Mouse (Mus musculus) kidney, adult 8-10 months (tissue): ENCODE results near the gene Atp6v1e1.
A peak's percentile ranks its signal among the peaks of the same experiment; 100 is the strongest.
"Not testable (repeated sequence)": the region's sequence is repeated elsewhere in the genome, so short reads cannot be mapped to it uniquely, and the experiment has no call there.

Experiments used
- DNase-seq, 2 experiments: peaks; one replicate each; pipeline ENCODE4 v3.0.0; 2022

Gene Atp6v1e1

GRCm38 (mm10) chr6:120822307-120822928 lies at the start of gene Atp6v1e1:
Gene Atp6v1e1 (minus strand): TSS chr6:120822793.
- DNase-seq = peak; percentile 94 to 96

DNA sequence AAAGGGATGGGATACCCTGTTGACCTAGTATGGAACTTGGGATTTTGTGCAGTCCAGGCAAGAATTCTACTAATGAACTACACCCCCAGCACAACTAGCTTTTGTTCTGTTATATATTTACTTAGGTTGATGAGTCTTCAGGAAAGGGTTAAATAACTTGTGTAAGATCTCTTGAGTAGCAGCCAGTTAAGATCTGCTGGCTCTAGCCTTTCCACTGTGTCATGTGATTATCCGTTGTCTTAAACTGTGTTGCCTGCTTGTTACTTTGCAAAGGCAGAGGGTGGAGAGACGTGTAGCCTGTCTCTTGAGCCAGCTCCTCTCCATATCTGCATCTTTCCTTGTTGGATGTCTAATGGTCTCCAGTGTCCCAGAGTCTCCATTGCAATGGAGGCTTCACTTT lies 48.7 kb upstream of the Atp6v1e1 start:
- peak; percentile 50 to 64 for DNase-seq

GRCm38 (mm10) chr6:120868824-120869223 lies 46.2 kb upstream of the Atp6v1e1 start:
- DNase-seq = no peak

GRCm38 (mm10) chr6:120866051-120866814 lies 43.6 kb upstream of the Atp6v1e1 start:
- no peak for DNase-seq

DNA sequence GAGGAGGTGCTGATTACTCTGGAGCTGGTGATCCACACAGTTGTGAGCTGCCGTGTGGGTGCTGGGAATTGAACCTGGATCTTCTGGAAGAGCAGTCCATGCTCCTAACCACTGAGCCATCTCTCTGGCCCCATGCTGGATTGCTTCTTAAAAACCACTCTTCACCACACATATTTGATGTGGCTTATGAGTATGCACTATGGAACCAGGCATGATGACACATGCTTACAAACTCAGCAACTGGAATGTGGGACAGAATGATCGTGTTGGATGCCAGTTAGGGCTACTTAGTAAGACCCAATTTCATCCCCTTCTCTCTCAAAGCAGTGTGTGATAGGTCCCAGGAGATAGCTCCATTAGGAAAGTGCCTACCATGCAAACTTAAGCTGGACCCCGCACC lies 37.5 kb upstream of the Atp6v1e1 start:
- no peak for DNase-seq

DNA sequence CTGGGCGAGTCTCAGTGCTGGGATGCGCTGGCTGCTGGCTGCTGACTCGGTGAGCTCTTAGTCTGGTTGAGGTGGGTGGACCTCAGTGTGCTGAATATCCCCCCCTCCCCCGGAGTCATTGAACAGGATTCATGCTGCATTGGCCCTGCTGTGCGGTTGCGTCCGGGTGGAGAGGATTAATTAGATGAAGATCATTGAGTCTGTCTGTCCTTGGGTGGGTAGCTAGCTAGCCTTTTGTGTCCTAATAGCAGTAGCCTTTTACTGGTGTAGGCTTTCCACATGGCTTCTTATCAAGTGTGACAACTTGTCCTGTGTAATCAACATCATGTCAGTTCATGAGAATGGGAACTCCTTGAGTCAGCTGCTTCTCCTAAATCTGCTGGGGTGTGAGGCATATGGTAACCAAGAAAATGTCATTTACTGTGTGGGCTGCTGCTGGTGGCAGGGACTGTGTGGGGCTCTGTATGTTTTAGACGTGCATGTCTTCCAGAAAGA lies 35.7 kb upstream of the Atp6v1e1 start:
- no peak for DNase-seq

DNA sequence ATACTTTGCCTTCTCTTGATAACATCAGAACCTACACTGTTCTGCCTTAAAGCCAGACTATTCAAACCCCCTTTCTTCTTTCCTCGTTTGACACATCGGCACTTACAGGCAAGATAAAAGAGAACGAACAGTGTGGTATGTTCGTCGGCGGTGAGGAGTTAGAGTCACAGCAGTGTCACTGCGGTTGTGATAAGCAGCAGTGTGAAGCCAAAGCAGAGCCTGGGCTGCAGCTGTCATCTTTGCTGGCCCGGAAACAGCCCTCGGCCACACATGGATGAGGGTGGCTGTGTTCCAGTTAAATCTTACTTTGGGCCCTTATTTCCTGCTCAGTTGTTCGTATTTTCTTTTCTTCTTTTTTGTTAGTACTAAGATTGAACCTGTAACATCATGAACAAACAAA lies 31.8 kb upstream of the Atp6v1e1 start:
- no peak for DNase-seq

GRCm38 (mm10) chr6:120850720-120851119 lies 28.1 kb upstream of the Atp6v1e1 start:
- DNase-seq = not testable (repeated sequence)

- no peak for DNase-seq
Measured at GRCm38 (mm10) chr6:120841754-120842153, 19.2 kb upstream of the Atp6v1e1 start.

GRCm38 (mm10) chr6:120840258-120840657 lies 17.7 kb upstream of the Atp6v1e1 start:
- no peak for DNase-seq

DNA sequence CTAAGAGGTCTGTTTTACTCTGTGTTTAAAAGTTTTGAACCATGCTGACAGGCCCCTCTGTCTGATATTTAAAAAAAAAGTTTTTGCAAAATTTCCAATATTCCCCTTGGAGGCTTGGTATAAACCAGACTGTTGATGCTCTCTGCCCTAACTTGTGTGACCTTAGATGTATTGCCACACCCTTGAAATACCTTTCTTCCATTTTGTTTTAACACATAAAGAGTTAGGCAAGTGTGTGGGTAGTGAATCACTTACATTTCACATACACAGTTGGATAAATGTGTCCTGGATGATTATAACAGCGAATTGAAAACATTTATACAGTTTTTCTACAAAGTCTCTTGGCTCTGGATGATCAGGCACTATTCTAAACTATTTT lies 14.5 kb upstream of the Atp6v1e1 start:
- no peak for DNase-seq

DNA sequence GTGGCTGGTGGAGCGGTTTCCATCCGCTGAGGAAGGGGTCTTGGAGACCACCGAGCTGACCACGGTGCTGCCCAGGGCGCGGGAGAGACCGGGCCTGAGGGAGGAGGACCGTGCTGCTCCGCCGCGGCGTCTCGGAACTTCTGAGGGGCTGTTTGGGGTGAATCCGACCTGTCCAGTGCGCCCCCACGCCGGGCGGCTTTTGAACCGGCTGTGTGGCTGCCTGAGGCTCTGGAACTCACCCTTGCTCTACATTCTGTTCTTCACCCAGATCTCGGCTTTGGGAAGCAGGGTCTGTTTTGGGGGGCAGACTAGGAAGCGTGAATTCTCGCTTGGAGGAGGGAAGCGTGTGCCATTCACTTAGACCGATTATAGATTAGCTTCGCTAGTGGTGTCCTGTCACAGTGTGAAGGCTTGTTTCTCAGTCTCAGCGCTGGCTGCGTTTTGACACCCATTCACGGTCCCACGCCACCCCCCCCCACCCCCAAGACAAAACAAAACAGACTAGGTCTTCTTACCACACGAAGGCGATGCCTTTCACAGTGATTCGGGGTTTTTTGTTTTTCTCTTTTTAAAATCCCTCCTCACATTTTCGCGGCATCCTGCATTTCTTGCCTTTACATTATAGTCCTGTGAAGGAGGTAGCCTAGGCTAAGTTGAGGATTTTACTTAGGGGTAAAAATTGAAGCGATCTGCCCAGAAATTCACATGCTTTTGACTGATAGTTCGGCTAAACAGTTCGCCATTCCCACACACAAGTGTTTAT lies 14.0 kb upstream of the Atp6v1e1 start:
- DNase-seq = peak in 1 of 2 experiments; percentile 41

DNA sequence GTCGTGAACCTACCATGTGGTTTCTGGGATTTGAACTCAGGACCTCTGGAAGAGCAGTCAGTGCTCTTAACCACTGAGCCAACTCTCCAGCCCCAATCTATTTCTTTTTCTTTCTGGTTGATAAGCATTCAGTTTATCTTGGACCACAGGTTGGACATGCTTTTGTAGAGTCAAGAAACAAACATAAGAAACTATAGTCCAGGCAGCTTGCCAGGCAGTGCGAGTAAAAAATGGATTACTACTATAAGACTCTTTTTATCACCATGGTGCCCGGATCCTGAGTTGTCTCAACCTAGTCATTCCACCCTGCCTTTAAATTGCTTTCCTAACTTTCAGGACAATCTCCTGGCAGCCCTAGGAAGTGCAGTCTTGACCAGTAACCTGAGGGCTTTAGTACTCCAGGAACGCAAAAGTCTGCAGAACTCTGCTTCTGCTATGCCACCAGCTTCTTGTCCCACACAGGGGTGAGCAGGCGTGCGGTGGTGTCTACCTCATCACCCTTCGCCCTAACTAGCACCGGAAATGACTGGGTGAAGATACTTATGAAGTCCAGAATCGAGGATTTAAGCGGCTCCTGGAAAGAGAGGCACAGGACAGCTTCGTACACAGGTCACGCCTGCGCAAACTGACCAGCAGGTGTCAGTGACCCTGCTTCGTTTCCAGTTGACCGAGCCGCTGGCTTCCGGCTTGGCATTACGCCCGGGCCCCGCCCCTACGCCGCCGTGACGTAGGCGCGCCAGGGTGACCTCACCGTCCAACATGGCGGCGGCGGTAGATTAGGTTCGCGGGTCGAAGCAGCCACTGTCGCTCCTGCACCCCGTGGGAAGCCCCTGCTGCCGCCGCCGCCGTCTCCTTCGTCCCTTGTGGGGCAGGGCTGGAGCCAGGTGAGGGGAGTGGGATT lies 13.1 kb upstream of the Atp6v1e1 start, which contains the start of gene Bcl2l13:
Gene Bcl2l13, plus strand, starts transcription at position 739 of the 901 bp plus-strand sequence.
- peak; percentile 95 to 98 for DNase-seq

GRCm38 (mm10) chr6:120834766-120835321 lies 12.3 kb upstream of the Atp6v1e1 start:
- DNase-seq = no peak

DNA sequence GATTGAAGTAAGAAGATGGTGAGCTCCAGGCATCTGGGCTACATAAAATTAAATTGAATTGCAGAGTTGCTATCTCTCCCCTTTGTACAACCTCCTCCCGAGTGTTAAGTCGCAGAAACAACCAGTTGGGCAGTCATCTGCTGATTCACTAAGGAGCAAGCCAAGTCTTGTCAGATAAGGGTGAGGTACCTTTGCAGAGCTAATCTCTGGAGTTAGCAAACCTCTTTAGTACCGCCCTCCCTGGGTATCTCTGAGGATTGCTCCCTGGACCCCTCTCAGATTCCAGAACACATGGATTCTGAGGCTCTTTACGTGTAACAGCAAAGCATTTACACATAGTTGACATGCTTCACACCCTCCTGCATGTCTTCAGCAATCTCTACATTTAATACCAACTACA lies 9.5 kb upstream of the Atp6v1e1 start:
- DNase-seq = no peak

- DNase-seq = no peak
Measured at GRCm38 (mm10) chr6:120830866-120831608, 8.4 kb upstream of the Atp6v1e1 start.

- no peak for DNase-seq
Measured at GRCm38 (mm10) chr6:120830056-120830455, 7.5 kb upstream of the Atp6v1e1 start.

DNA sequence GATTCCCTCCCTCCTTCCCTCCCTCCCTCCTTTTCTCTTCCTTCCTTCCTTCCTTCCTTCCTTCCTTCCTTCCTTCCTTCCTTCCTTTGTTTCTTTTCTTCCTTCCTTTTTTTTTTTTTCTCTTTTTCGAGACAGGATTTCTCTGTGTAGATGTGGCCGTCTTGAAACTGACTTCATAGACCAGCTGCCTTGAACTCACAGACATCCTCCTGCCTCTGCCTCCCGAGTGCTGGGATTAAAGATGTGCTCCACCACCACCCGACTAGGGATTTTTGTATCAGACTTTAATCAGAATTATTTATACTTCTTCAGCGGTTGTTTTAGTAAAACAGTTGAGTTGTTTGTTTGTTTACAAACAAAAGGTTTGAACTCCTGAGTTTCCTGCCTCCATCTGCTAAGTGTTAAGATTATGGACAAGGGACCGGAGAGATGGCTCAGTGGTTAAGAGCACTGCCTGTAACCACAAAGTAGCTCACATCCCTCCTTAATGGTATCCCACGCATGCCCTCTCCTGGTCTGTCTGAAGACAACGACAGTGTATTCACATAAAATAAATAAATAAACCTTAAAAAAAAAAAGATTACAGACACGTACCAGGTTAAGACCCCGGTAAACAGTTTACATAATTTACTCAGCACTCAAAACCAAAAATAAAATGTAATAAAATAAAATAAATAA lies 483 bp upstream of the Atp6v1e1 start:
- peak; percentile 22 to 32 for DNase-seq

DNA sequence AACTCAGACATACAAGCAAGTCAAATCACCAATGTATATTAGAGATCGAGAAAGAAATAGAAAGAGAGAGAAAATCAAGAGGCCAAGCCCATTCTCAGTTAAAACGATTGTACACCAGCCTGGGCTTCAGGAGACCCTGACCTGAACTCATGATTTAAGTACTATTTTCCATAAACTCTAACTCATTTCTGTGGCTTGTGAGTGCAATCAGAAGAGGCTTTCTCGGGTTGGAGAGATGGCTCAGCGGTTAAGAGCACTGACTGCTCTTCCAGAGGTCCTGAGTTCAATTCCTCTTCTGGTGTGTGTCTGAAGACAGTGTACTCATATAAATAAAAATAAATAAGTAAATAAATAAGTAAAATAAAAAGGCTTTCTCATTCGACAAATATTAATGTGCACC lies 878 bp downstream of the Atp6v1e1 start:
- DNase-seq = no peak

DNA sequence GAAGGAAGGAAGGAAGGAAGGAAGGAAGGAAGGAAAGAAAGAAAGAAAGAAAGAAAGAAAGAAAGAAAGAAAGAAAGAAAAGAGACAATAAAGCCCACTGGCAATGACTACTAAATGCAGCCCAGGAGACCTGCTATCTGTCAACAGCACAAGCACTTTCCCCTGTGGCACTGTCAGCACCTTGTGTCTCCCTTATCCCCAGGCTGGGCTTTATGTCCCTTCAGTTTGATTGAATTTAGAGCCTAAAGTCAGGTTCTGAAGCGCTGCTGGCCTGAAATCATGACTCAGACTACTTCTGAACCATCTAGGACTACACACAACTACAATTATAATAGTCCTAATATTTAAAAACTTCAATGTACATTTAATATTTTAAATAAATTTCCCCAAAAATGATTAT lies 1.7 kb downstream of the Atp6v1e1 start:
- no peak for DNase-seq

DNA sequence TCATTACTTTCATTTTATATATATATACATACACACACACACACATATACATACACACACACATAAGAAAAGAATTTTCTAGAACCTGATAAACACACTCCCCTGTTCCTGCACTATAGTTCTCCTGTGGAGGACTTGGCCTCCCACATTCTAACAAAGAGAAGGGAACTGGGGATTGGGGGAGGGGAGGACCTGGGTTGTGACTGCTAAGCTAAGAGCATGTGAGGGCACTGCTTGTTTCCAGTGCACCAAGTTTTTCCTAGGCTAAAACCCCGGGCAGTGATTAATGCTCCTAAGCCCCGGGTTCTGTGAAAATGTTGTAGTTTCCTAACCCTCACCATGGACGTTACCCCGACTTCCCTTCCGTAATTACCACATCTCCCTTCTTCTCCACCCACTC lies 2.4 kb downstream of the Atp6v1e1 start:
- DNase-seq = peak; percentile 29 to 44
